Mouse (Mus musculus) liver, postnatal 0 days (tissue): ENCODE results near the gene Ikzf3. TPM values are rescaled to one million over a fixed set of nuclear protein-coding genes. Genes with fewer than 3 reads are reported as not detected.

Experiments used
- ATAC-seq: fragments of 200-750 bp; cut with Nextera tagmentation; 2 replicates; pipeline ENCODE4 v1.8.0; 2017; ENCODE audit warnings: mild to moderate bottlenecking, moderate library complexity
- DNase-seq: peaks from one replicate; pipeline ENCODE4 v3.0.0-alpha.2; 2016
- H3K27ac ChIP-seq: fragments of 300-500 bp; sonication (generic); 2 replicates; pipeline ENCODE4 v1.5.1; 2014; ENCODE audit warnings: antibody characterized with exemption, moderate library complexity, mild to moderate bottlenecking, low read depth
- H3K27me3 ChIP-seq: fragments of 300-500 bp; sonication (generic); 2 replicates; pipeline ENCODE4 v1.6.1; 2014; ENCODE audit warnings: low read length, control low read depth, mixed read lengths; ENCODE audit not compliant: insufficient read depth
- H3K36me3 ChIP-seq: fragments of 300-500 bp; sonication (generic); replicated peaks from 2 replicates; pipeline ENCODE4 v1.6.1; 2014; ENCODE audit warnings: mild to moderate bottlenecking, control low read depth, low read length, moderate library complexity, mixed read lengths; ENCODE audit not compliant: insufficient read depth
- H3K4me1 ChIP-seq: fragments of 300-500 bp; sonication (generic); 2 replicates; pipeline ENCODE4 v1.6.1; 2014; ENCODE audit warnings: antibody characterized with exemption, mild to moderate bottlenecking, control low read depth; ENCODE audit not compliant: insufficient read depth
- H3K4me2 ChIP-seq: fragments of 300-500 bp; sonication (generic); 2 replicates; pipeline ENCODE4 v1.6.1; 2014; ENCODE audit warnings: low read depth, mild to moderate bottlenecking, low read length, moderate library complexity, mixed read lengths
- H3K4me3 ChIP-seq: fragments of 300-500 bp; sonication (generic); 2 replicates; pipeline ENCODE4 v1.5.1; 2014; ENCODE audit warnings: low read depth, low read length
- H3K9ac ChIP-seq: fragments of 300-500 bp; sonication (generic); replicated peaks from 2 replicates; pipeline ENCODE4 v1.6.1; 2014; ENCODE audit warnings: mild to moderate bottlenecking, moderate library complexity
- H3K9me3 ChIP-seq: fragments of 300-500 bp; sonication (generic); 2 replicates; pipeline ENCODE4 v1.6.1; 2016; ENCODE audit warnings: mild to moderate bottlenecking, control low read depth, low read length, mixed read lengths
- CTCF ChIP-seq: sonication (generic); IDR thresholded peaks from 2 replicates; pipeline ENCODE4 v1.5.1; 2016; ENCODE audit warnings: antibody characterized with exemption, low read depth
- EP300 ChIP-seq: IDR thresholded peaks from 2 replicates; pipeline ENCODE4 v1.6.1; 2016; ENCODE audit warnings: antibody characterized with exemption, low read depth, mild to moderate bottlenecking
- WGBS: fragments of 180-500 bp; shearing (Covaris S2); extraction: QIAGEN DNeasy Blood & Tissue Kit; methylation state at CpG from one replicate; pipeline ENCODE4 v1.1.7; 2014; ENCODE audit not compliant: insufficient replicate concordance; 5-methylcytosine and 5-hydroxymethylcytosine counted together
- polyA plus RNA-seq: library from polyadenylated mRNA; unstranded; fragments of >200 nt; fragmentation: Nextera tagmentation; extraction: Ambion mirVana; gene quantifications from 2 replicates; pipeline ENCODE4 v1.2.1, GENCODE M21; 2015

Gene Ikzf3
- polyA plus RNA-seq, 1 experiment from 2014 or later: 1.3 TPM

- TF ChIP-seq CTCF: no peak
- no peak for TF ChIP-seq EP300
- no peak for DNase-seq
- no peak for ATAC-seq
- no peak overlapping the region for H3K4me3 ChIP-seq
- H3K4me1 ChIP-seq: no peaks in the 10 kb centered on the region
- H3K4me2 ChIP-seq: no peak overlapping the region
- no peaks in the 10 kb centered on the region for H3K27me3 ChIP-seq
- H3K9me3 ChIP-seq: no peaks in the 10 kb centered on the region
- H3K36me3 ChIP-seq: no peaks in the 10 kb centered on the region
- no peak overlapping the region for H3K27ac ChIP-seq
- H3K9ac ChIP-seq: no peak overlapping the region
- 71% methylated on average over 5 of the region's 5 CpGs for whole genome bisulfite sequencing
Measured at GRCm38 (mm10) chr11:98428436-98428835, 117.4 kb downstream of the Ikzf3 start.

- Histone ChIP-seq H3K27ac (no peak overlapping the region), H3K4me3 (no peak overlapping the region), H3K4me2 (no peak overlapping the region), H3K27me3 (no peaks in the 10 kb centered on the region), H3K4me1 (no peaks in the 10 kb centered on the region), H3K9ac (no peak overlapping the region), H3K36me3 (no peaks in the 10 kb centered on the region; the same call in 1 of the 2 replicates), H3K9me3 (no peaks in the 10 kb centered on the region)
- TF ChIP-seq EP300 (no peak), CTCF (no peak)
- DNase-seq (no peak), ATAC-seq (no peak)
- 76% methylated on average over 7 of the region's 7 CpGs for WGBS
Measured at GRCm38 (mm10) chr11:98426592-98426991, 119.2 kb downstream of the Ikzf3 start.

- 75% methylated on average over 10 of the region's 10 CpGs for WGBS
- Histone ChIP-seq H3K27ac (no peak overlapping the region), H3K27me3 (peaks cover 6% of the 10 kb centered on the region; the same call in 1 of the 2 replicates), H3K4me2 (no peak overlapping the region), H3K4me3 (no peak overlapping the region), H3K36me3 (no peaks in the 10 kb centered on the region; the same call in 1 of the 2 replicates), H3K4me1 (no peaks in the 10 kb centered on the region; the same call in 1 of the 2 replicates), H3K9me3 (no peaks in the 10 kb centered on the region), H3K9ac (no peak overlapping the region)
- ATAC-seq: no peak
- no peak for TF ChIP-seq EP300
- no peak for TF ChIP-seq CTCF
- DNase-seq: no peak
Measured at GRCm38 (mm10) chr11:98418939-98419547, 126.8 kb downstream of the Ikzf3 start.

- no peak overlapping the region for H3K9ac ChIP-seq
- TF ChIP-seq CTCF (no peak), EP300 (no peak)
- H3K4me2 ChIP-seq: no peak overlapping the region
- H3K27ac ChIP-seq: no peak overlapping the region
- no peaks in the 10 kb centered on the region for H3K9me3 ChIP-seq
- no peak for ATAC-seq
- no peaks in the 10 kb centered on the region; the same call in 1 of the 2 replicates for H3K36me3 ChIP-seq
- H3K27me3 ChIP-seq: peaks cover 14% of the 10 kb centered on the region
- 59% methylated on average over 6 of the region's 6 CpGs for WGBS
- no peaks in the 10 kb centered on the region; the same call in 1 of the 2 replicates for H3K4me1 ChIP-seq
- H3K4me3 ChIP-seq: no peak overlapping the region
- DNase-seq: no peak
Measured at GRCm38 (mm10) chr11:98418273-98418672, 127.6 kb downstream of the Ikzf3 start.

- 73% methylated on average over 1 of the region's 1 CpGs for WGBS
- no peak overlapping the region for H3K4me2 ChIP-seq
- H3K4me1 ChIP-seq: no peaks in the 10 kb centered on the region; the same call in none of the 2 replicates
- H3K9ac ChIP-seq: no peak overlapping the region
- no peak overlapping the region for H3K4me3 ChIP-seq
- no peak overlapping the region for H3K27ac ChIP-seq
- TF ChIP-seq EP300 (no peak), CTCF (no peak)
- H3K9me3 ChIP-seq: no peaks in the 10 kb centered on the region
- ATAC-seq (no peak), DNase-seq (no peak)
- no peaks in the 10 kb centered on the region for H3K36me3 ChIP-seq
- H3K27me3 ChIP-seq: peaks cover 26% of the 10 kb centered on the region
Measured at GRCm38 (mm10) chr11:98417074-98417473, 128.8 kb downstream of the Ikzf3 start.

Other genes with a start within 250 kb of the Ikzf3 start
- gene Neurod2, start 216.4 kb downstream of the Ikzf3 start, polyA plus RNA-seq: not detected in 2 replicates
- gene Ppp1r1b, start 197.6 kb downstream of the Ikzf3 start, polyA plus RNA-seq: 5.4 and 6.6 TPM in 2 replicates
- 14.5 and 15.4 TPM in 2 replicates for gene Stard3, start 187.7 kb downstream of the Ikzf3 start, polyA plus RNA-seq
- gene Tcap, start 162.2 kb downstream of the Ikzf3 start, polyA plus RNA-seq: 0.26 and 6.0 TPM in 2 replicates
- not detected in 2 replicates for gene Pnmt, start 159.6 kb downstream of the Ikzf3 start, polyA plus RNA-seq
- gene Pgap3, start 145.5 kb downstream of the Ikzf3 start, polyA plus RNA-seq: 2.5 and 3.0 TPM in 2 replicates
- 1.0 and 1.2 TPM in 2 replicates for gene Erbb2, start 133.6 kb downstream of the Ikzf3 start, polyA plus RNA-seq
- 83.8 and 89.4 TPM in 2 replicates for gene Mien1, start 107.0 kb downstream of the Ikzf3 start, polyA plus RNA-seq
- 31.4 and 37.2 TPM in 2 replicates for gene Grb7, start 99.6 kb downstream of the Ikzf3 start, polyA plus RNA-seq
- gene Zpbp2, start 5.1 kb upstream of the Ikzf3 start, polyA plus RNA-seq: 0.65 and 1.1 TPM in 2 replicates
- gene Ormdl3, start 41.3 kb upstream of the Ikzf3 start, polyA plus RNA-seq: 39.3 and 42.0 TPM in 2 replicates
- gene Lrrc3c, start 52.3 kb upstream of the Ikzf3 start, polyA plus RNA-seq: not detected in 2 replicates
- 0.33 and 0.39 TPM in 2 replicates for gene Gm12355, start 79.6 kb upstream of the Ikzf3 start, polyA plus RNA-seq
- not detected in 2 replicates for gene Gsdma3, start 80.3 kb upstream of the Ikzf3 start, polyA plus RNA-seq
- not detected in 2 replicates for gene Gsdma2, start 100.7 kb upstream of the Ikzf3 start, polyA plus RNA-seq
- gene Gsdma, start 118.3 kb upstream of the Ikzf3 start, polyA plus RNA-seq: not detected in 2 replicates
- 67.5 and 71.0 TPM in 2 replicates for gene Psmd3, start 136.5 kb upstream of the Ikzf3 start, polyA plus RNA-seq
- gene Csf3, start 155.2 kb upstream of the Ikzf3 start, polyA plus RNA-seq: not detected in 2 replicates
- gene Med24, start 183.4 kb upstream of the Ikzf3 start, polyA plus RNA-seq: 10.5 and 10.9 TPM in 2 replicates
- 5.1 and 6.1 TPM in 2 replicates for gene Thra, start 194.6 kb upstream of the Ikzf3 start, polyA plus RNA-seq
- gene Nr1d1, start 229.3 kb upstream of the Ikzf3 start, polyA plus RNA-seq: 2.0 and 4.2 TPM in 2 replicates
- gene Msl1, start 249.5 kb upstream of the Ikzf3 start, polyA plus RNA-seq: 5.4 and 6.5 TPM in 2 replicates